Mouse (Mus musculus): Measurements from ENCODE around the gene Rbfox2.

DNA sequence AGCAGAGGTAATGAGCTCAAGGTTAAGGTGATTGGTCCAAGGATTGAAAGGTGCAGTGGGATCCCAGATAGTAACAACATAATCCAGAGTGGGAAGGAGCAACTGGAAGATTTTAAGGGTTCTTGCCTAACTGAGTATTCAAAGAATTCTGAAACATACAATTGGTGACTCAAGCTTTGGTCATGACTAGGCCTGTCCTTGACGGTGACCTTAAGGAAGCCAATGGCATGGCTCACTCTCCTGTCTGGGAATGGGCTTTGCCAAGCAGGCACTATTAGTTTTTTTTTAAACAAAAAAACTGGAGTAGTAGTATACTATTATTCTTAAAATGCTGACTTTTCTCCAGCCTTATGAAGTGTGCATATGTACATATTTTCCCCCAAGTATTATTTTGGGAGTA is 211.6 kb downstream of the Rbfox2 start:
- TF ChIP-seq SIN3A (IDR thresholded peaks at IDR 0.05; ENCODE audit: low read length) (no peak), POLR2A (IDR thresholded peaks at IDR 0.05; ENCODE audit: low read depth, low read length) (no peak), POLR2AphosphoS2 (IDR thresholded peaks at IDR 0.05; ENCODE audit: low read depth, low read length) (no peak), MEF2A (IDR thresholded peaks at IDR 0.05; ENCODE audit: borderline replicate concordance, low read depth, low read length) (no peak), EP300 (IDR thresholded peaks at IDR 0.05; ENCODE audit: low read length) (no peak), CTCF (conservative IDR thresholded peaks at IDR 0.05 in 1 of 2, IDR thresholded peaks at IDR 0.05 in 1 of 2; ENCODE audit: low read depth in 2 of 2, low read length in 2 of 2) (no peak), UBTF (IDR thresholded peaks at IDR 0.05; ENCODE audit: low read depth, low read length) (no peak), MAX (IDR thresholded peaks at IDR 0.05; ENCODE audit: low read length) (no peak)
